Mouse (Mus musculus): Measurements from ENCODE around the gene Cd79b. TPM values are rescaled to one million over a fixed set of nuclear protein-coding genes. Genes with fewer than 3 reads are reported as not detected.

The Cd79b gene
- total RNA-seq, 2 experiments from 2014 or later, result 1.3 to 1.5 TPM

DNA sequence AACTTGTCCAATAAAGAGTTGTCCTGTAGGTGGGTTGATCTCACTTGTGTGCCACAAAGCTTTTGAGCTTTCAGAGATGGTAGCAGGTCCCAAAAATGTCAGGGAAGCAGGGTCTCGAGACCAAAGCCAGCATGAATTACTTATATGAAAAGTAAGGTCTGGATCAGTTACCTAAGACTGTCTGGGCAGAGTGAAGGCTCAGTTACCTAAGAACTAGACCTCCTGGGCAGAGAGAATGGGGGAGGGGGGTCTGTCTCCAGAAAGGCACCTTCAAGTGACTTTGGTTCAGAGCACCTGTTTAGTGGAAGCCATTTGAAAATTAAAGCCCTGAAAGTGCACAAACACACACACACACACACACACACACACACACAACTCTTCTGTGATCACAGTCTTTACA lies 40.2 kb downstream of the Cd79b start:
- DNase-seq (ENCODE audit: low spot score in 2 of 2), result no peak

DNA sequence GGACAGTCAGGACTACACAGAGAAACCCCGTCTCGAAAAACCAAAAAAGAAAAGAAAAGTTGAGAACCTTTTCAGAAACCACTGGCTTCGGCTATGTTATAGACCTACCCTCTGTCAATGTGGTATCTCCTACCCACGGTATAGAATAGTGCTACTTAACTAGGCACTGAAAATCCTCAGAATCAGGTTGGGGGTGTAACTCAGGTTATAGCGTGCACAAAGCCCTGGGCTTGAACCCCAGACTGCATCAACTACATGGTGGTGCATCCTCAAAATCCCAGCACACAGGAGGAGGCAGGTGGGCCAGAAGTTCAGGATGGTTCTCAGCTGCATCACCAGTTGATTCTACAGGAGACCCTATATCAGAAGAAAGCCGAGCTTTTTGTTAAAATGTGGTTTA lies 40.8 kb downstream of the Cd79b start:
- no peak for DNase-seq (ENCODE audit: low spot score in 2 of 2)

DNA sequence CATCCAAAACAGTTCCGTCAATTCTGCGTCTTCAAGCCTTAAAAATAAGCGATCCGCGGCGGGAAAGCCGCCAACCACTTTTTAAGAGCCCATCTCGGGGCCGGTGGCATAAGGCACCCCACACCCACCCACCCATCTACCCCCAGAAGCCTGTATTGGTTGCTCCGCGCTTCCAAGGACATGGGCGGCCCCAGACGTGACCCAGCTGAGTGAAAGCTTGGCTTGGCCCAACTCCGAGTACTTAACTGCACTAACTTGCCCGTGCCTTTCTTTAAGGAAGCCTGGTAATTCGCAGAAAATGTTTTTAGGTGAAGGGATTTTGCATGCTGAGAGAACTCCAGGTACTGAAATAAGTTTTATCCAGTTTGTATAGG lies 41.3 kb downstream of the Cd79b start:
- peak in 1 of 2 experiments; percentile 46 for DNase-seq (ENCODE audit: low spot score in 2 of 2)

DNA sequence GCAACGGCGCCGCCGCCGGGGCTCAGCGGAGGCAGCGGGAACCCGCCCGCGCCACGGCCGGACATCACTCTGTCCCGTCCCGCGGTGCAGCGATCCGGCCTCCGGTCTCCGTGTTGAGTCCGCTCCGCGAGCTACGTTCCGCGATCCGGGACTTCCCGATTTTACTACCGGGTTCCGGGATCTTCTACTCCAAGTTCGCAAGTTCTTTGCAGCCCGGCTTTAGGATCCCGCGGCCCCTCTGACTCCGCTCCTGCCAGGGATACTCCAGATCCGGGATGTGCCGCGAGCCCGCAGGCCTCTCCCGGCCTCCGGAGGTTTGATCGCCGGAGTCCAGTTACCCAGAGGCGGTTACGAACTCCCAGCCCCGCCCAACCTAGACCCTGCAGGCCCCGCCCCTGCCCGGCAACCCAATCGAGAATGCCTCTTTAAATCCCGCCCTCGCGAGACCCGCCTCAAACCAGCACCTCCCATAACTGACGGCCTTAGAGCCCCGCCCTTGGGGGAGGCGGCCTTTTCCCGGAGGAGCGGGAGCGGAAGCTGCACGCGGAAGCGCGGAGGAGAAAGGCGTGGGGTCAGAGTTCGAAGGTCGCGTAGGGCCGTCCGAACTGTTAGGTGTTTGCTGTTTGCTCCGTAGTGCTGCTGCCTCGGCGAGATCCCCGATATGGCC lies 41.8 kb downstream of the Cd79b start, which contains the start of gene Smarcd2:
TSS of gene Smarcd2 (minus strand) at position 329 of the 667 bp plus-strand sequence.
- DNase-seq (ENCODE audit: low spot score in 2 of 2), result peak; percentile 98 to 99

DNA sequence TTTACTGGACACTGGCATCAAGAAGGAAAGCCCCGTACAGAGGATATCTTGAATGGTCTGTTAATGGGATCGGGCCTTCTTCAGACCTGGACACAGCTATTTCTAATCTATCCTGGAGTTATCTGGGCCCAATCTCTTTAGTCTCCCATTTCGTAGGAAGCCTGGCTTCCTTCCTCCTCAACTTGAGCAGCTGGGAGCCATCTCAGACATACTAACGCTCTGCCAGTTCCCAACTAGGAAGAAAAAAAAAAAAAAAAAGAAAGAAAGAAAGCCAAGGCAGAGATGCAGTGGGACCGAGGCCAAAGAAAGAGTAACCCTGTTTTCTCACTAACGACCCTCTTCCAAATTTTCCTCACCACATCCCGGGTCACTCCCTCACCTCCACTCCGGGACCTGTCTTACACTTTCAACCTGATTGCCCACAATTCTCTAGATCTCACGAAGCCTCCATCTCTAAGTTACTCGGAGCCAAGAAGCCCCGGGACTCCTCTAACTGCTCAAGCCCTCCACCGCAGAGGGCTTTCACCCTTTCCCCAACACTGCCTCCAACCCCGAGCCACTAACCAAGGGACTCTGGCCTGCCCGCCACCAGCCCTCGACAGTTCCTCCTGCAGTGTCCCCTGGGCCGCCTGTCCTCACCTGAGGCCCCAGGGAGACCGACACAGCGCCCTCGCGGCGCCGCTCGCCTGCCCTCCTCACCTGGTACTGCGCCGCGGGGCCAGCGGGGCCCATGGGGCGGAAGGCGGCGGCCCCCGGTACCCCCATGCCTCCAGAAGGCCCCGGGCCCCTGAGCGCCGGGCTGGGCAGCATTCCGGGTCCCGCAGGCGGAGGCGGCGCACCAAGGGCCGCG lies 42.5 kb downstream of the Cd79b start:
- DNase-seq (ENCODE audit: low spot score in 2 of 2), result no peak

DNA sequence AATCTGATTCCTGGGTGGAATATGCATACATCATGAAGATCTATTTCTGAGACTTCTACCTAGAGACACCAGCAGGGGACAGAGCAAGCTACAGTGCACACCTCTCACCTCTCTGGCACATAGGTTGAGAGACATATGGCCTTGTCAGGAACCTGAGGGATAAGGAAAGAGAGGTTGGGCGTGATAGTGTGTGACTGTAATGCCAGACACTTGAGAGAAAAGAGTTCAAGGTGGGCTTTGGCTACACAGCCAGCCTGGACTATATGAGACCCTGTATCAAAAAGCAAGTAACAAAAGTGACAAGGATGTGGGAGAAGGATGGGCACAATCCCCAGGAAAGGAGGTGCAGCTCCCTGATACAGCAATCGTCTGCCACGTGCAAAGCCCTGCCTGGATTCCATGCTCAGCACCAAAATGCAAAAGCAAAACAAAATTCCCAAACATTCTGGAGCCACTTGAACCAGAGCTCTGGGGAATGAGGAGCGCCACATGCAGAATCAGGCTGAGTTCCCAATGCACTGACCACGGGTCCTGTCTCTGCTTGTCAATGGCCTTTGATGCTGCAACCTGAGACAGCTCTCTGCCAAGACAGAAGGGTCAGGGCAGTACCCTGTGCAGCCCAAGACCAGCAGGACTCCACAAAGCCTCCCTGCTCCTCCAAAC lies 43.3 kb downstream of the Cd79b start:
- no peak for DNase-seq (ENCODE audit: low spot score in 2 of 2)

DNA sequence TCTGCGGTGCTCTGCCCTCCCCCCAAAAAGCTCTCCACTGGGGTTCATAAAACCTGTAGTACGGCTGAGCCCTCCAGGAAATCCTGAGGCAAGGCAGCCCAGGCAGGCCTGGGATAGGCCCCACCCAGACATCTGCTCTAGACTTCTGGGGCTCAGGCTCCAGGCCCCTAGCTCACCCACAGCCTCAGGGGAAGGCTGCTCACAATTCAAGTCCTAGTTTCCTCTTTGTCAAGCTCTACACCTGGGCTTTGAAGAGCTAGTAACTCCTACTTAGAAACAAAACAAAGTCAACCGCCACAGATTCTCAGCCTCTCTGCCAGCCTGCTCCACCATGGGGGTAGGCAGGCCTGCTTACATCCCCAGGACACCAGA lies 45.5 kb downstream of the Cd79b start:
- DNase-seq (ENCODE audit: low spot score in 2 of 2), result no peak

DNA sequence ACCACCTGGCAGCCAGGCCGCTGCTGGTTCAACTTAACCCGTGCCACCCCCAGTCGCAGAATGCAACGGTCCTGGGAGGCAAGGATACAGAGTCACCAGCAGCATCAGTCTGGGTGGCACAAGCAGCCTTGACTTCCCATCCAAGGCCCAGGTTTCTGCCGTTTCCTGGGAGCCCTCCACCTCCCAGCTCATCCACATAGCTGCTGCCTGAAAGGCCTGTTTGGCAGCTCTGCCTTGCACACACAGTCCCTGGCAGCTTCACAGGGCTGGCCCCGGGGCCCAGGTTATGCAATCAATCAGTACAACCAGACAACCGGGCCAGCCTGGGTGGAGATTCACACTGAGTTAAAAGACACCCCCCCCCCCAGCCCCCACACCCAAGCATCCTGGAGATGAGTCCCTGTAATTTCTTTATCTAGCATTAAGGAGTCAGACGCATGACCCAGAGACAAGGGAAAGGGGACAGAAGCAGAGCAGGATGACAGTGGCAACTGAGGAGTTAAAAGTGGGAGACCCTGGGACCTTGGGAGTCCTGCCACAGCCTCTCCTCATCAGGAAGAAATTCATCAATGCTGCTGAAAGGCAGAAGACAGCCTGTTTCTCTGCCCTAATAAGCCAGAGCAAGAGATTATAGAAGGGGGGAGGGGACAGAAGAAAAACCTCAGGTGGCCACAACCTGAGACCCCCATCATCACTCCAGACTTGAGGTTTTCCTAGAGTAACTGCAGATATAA lies 46.1 kb downstream of the Cd79b start:
- DNase-seq (ENCODE audit: low spot score in 2 of 2), result peak; percentile 57 to 75

DNA sequence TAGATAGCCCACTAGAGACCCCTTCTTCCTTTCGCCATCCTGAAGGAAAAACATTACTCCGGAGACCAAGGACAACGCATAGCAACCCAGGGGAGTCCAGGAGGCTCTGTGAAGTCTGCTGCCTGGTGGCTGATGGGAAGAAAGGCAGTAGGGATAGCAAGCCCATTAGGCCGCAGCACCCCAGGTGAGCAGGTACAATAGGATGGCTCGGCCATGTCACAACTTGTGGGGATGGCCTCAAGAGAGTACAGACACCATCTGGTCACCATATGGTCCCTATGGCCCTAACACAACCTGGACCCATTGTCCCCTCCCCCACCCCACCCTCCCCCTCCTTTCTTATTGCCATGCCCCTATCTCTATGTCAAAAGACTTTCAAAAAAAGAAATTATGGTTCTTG lies 46.7 kb downstream of the Cd79b start:
- no peak for DNase-seq (ENCODE audit: low spot score in 2 of 2)

DNA sequence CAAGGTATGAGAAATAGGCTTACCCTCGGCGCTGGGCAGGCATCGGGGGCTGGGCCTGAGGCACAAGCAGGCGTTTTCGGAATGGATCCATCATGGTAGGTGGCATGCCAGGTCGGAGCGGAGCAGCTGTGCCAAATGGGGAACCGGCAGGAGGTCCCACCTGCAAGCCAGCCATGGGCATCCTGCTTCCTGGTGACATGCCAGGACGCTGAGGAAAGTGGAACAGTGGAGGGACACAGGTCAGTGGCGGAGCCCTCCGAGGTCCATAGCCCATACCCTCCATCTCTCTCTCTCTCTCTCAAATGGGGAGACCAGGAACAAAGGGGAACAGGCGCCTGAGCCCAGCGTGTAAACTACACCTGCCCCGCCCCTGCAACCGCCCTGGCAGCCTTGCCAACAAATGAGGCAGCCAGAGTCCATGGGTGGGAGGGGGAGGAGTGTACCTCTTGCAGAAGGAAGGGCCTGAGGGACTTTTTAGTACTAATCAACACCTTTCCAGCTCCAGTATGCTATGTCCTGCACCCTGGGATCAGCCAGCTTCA lies 47.2 kb downstream of the Cd79b start:
- no peak for DNase-seq (ENCODE audit: low spot score in 2 of 2)

DNA sequence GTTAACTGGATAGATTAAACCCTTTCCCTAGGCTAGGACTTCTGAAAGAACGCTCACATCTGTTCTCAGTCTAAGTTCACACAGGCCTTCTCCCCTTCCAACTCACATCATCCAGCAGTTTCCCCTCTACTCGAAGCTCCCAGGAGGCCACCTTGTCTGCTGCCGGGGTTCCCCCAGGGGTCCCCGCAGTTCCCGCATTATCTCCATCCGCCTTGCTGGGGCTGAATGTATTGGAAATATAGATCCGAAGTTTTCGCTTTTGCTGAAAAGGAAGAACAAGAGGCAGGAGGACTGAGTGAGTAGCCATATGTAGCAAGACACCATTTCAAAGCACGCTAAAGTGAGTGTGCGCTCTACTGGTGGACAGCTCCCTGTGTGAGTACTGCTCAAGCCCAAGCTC lies 48.1 kb downstream of the Cd79b start:
- DNase-seq (ENCODE audit: low spot score in 2 of 2), result no peak

DNA sequence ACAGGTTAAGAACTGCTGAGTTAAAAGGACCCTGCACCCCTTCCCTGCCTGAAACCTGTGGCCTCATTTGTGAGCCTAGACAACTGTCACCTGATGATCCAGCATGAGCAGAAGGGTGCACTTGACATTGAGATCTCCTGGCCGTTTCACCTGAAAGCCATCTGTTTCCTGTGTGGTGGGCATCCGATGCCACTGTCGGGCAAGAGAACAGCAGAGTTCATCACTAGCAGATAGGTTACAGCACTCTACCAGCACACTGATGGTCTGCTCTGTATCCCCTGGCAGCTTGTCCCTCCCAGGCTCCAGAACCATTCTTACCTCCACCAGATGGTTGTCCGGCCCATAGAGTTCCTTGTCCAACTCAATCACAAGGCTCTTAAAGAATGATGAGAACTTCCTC lies 49.0 kb downstream of the Cd79b start:
- DNase-seq (ENCODE audit: low spot score in 2 of 2), result no peak

DNA sequence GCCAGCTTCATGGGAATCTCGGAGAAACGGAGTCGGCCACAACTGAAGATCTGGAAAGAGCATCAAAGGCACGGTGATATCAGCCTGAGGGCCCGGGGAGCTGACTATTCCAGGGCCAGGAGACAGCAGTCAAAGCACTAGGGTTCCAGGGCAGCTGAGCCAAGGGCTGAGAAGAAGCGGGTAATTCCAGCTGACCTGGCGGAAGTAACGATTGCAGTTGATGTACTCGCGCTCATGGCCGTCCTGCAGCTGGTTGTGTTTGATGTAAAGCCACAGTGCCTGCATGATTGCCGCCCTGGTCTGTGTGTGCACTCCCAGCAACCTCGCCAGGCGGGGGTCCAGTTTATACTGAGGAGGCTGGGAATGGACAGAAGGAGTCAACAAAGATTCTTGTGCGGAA lies 49.6 kb downstream of the Cd79b start:
- DNase-seq (ENCODE audit: low spot score in 2 of 2), result no peak

DNA sequence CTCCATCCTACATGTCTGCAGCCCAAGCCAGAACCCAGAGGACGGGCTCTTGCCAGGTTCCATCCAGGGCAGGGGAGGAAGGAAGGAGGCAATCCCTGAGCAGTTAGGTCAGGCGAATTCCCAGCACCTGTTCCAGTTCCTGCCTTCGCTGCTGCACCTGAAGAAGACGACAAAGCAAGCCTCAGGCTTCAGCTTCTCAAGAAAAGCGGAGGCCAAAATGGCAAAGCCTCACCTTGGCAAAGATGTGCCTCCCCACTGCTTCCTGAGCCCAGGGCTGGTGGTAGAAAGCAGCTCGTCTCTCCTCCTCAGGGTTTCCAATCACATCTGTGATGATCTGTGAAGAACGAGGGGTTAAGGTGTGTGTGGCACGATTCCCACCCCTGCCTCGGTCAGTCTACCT lies 50.6 kb downstream of the Cd79b start:
- no peak for DNase-seq (ENCODE audit: low spot score in 2 of 2)

Other genes starting within 250 kb of the Cd79b start
- gene Taco1, start 248.7 kb downstream of the Cd79b start, total RNA-seq (2021), result 10 to 100 TPM; 19.6 to 19.8 TPM
- 10 to 100 TPM; 45.9 to 47.1 TPM for gene Map3k3, start 230.1 kb downstream of the Cd79b start, total RNA-seq (2021)
- not detected for gene Gm10840, start 153.9 kb downstream of the Cd79b start, total RNA-seq (2021)
- gene Limd2, start 153.9 kb downstream of the Cd79b start, total RNA-seq (2021), result 10 to 100 TPM; 35.8 to 40.7 TPM
- gene Strada, start 112.6 kb downstream of the Cd79b start, total RNA-seq (2021), result 10 to 100 TPM; 26.4 to 32.3 TPM
- gene Ccdc47, start 98.4 kb downstream of the Cd79b start, total RNA-seq (2021), result 10 to 100 TPM; 72.7 to 74.6 TPM
- 10 to 100 TPM; 46.1 to 47.3 TPM for gene Ddx42, start 97.8 kb downstream of the Cd79b start, total RNA-seq (2021)
- gene Ftsj3, start 58.7 kb downstream of the Cd79b start, total RNA-seq (2021), result 10 to 100 TPM; 32.6 to 34.6 TPM
- 100 to 1,000 TPM; 123 to 146 TPM for gene Psmc5, start 58.6 kb downstream of the Cd79b start, total RNA-seq (2021)
- 10 to 100 TPM; 36.6 to 38.1 TPM for gene Smarcd2, start 41.8 kb downstream of the Cd79b start, total RNA-seq (2021)
- gene Tcam1, start 38.1 kb downstream of the Cd79b start, total RNA-seq (2021), result under 1 TPM; 0.12 to 0.29 TPM
- gene Gh, start 12.9 kb downstream of the Cd79b start, total RNA-seq (2021), result not detected
- gene Scn4a, start 38.5 kb upstream of the Cd79b start, total RNA-seq (2021), result 10 to 100 TPM; 81.7 to 86.7 TPM
- 10 to 100 TPM; 13.6 to 18.1 TPM for gene Prr29, start 50.7 kb upstream of the Cd79b start, total RNA-seq (2021)
- gene Icam2, start 73.3 kb upstream of the Cd79b start, total RNA-seq (2021), result 10 to 100 TPM; 18.7 to 19.9 TPM
- 10 to 100 TPM in 1 of 2 experiments, 1 to 10 TPM in 1; 7.1 to 10.3 TPM for gene Ern1, start 173.1 kb upstream of the Cd79b start, total RNA-seq (2021)